9 mouse cellular contexts compared by ENCODE assay signal in the genomic region with DNA sequence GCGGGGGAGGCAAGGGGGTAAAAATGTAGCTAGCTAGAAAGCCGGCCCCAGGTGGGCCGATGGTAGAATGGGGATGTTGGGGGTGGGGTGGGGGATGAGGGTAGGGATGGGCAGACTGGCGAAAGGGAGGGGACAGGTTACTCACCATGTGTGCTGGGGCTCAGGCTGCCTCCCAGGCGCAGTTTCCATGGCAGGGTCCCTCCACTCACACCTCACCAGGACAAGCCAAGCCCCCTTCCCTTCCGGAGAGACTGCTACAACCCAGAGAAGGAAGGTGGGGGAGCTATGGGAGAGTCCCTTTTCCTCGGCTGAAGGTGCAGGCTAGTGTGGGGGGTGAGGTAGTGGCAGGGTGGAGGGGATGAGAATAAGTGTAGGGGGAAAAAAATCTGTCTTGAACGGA. TPM values are rescaled to one million over a fixed set of nuclear protein-coding genes. Genes with fewer than 3 reads are reported as not detected.
DNase-seq lines count a peak whose midpoint lies in the region; ATAC-seq and TF ChIP-seq lines count a peak whose summit lies in the region.
"Had no signal": no experiment of that assay in that cellular context is flagged by ENCODE, and none has a peak within 500 bp of the region (broad histone marks: within the 10 kb centered on the region; RNA-seq: fewer than 3 reads in every experiment).

No protein-coding gene starts in this region.

- peaks cover 41% of the 10 kb centered on the region for H3K27me3 ChIP-seq in intestine, postnatal 0 days (replicated peaks; ENCODE audit: control insufficient read depth, insufficient read depth, low read length)
- peaks cover 6% of the 10 kb centered on the region; the same call in 1 of the 2 replicates for H3K27me3 ChIP-seq in stomach, postnatal 0 days (ENCODE audit: control insufficient read depth, insufficient read depth, low read length)

- H3K4me1 ChIP-seq in intestine, postnatal 0 days (replicated peaks; ENCODE audit: control insufficient read depth, insufficient read depth, low read length) = 0 out of 2 replicates have a peak, but pooled peaks cover 9% of the 10 kb centered on the region
- peaks cover 4% of the 10 kb centered on the region; the same call in 1 of the 2 replicates for H3K4me1 ChIP-seq in stomach, postnatal 0 days (replicated peaks; ENCODE audit: control insufficient read depth, insufficient read depth)

- peak overlapping the region; percentile 95 for H3K4me2 ChIP-seq in intestine, postnatal 0 days (replicated peaks; ENCODE audit: low read depth)
- peak overlapping the region; percentile 100 for H3K4me2 ChIP-seq in stomach, postnatal 0 days (replicated peaks; ENCODE audit: low read depth)

- TF ChIP-seq CTCF in intestine, postnatal 0 days (IDR thresholded peaks at IDR 0.05; ENCODE audit: low read depth) = no peak
- no peak for TF ChIP-seq CTCF in stomach, postnatal 0 days (IDR thresholded peaks at IDR 0.05; ENCODE audit: low read depth)

- no peak overlapping the region for H3K27ac ChIP-seq in intestine, postnatal 0 days (ENCODE audit: low read depth, low read length)
- no peak overlapping the region for H3K27ac ChIP-seq in stomach, postnatal 0 days (replicated peaks)

- no peaks in the 10 kb centered on the region for H3K9me3 ChIP-seq in intestine, postnatal 0 days (ENCODE audit: control insufficient read depth)
- no peaks in the 10 kb centered on the region for H3K9me3 ChIP-seq in stomach, postnatal 0 days (ENCODE audit: control insufficient read depth, low read length)

- H3K9ac ChIP-seq in intestine, postnatal 0 days (ENCODE audit: low read depth, low read length) = no peak overlapping the region
- no peak overlapping the region for H3K9ac ChIP-seq in stomach, postnatal 0 days (ENCODE audit: low read length)

- H3K36me3 ChIP-seq in intestine, postnatal 0 days (ENCODE audit: control insufficient read depth, insufficient read depth) = no peaks in the 10 kb centered on the region
- H3K36me3 ChIP-seq in stomach, postnatal 0 days (ENCODE audit: control insufficient read depth, insufficient read depth, low read length) = no peaks in the 10 kb centered on the region

- peak; percentile 28; the same call in 1 of the 2 replicates for ATAC-seq in intestine, postnatal 0 days
- ATAC-seq in stomach, postnatal 0 days (ENCODE audit: low FRiP score, low TSS enrichment) = no peak

- 4% methylated on average over 8 of the region's 8 CpGs for WGBS in intestine, postnatal 0 days
- WGBS in stomach, postnatal 0 days = 2% methylated on average over 8 of the region's 8 CpGs

- peak overlapping the region; percentile 51 for H3K4me3 ChIP-seq in intestine, postnatal 0 days (ENCODE audit: low read depth, low read length)
- H3K4me3 ChIP-seq in stomach, postnatal 0 days (ENCODE audit: low read depth, low read length) = peak overlapping the region; percentile 57

- no peak for TF ChIP-seq EP300 in stomach, postnatal 0 days (optimal IDR thresholded peaks at IDR 0.05)

- peak; percentile 44 to 57 for DNase-seq in cerebellum, adult 18-20 months
- DNase-seq in cerebellum, adult 11 months = no peak
- peak; percentile 37 for DNase-seq in retina, postnatal 1 day
- DNase-seq in retina, embryonic 14.5 days (ENCODE audit: low spot score) = no peak
- DNase-seq in stomach, postnatal 0 days (ENCODE audit: low spot score) = no peak
- no peak for DNase-seq in MN1 (ENCODE audit: low spot score)
- no peak for DNase-seq in lung, postnatal 4 days
- DNase-seq: kidney, adult 9 months had no signal

RNA-seq across cellular contexts. Expression of gene Jph4, which starts 0.9 kb away (rescaled TPM):
- polyA plus RNA-seq in intestine, postnatal 0 days (2015; fragmentation: Nextera tagmentation; extraction: Ambion mirVana) = 0.90 and 0.93 TPM in 2 replicates
- polyA plus RNA-seq in stomach, postnatal 0 days (2015; fragmentation: Nextera tagmentation; extraction: Ambion mirVana) = 0.82 and 1.0 TPM in 2 replicates

RNA-seq across cellular contexts. Expression of gene Ap1g2, which starts 9.5 kb away (rescaled TPM):
- 75.3 and 81.5 TPM in 2 replicates for polyA plus RNA-seq in intestine, postnatal 0 days (2015; fragmentation: Nextera tagmentation; extraction: Ambion mirVana)
- polyA plus RNA-seq in stomach, postnatal 0 days (2015; fragmentation: Nextera tagmentation; extraction: Ambion mirVana) = 26.4 and 31.0 TPM in 2 replicates

RNA-seq across cellular contexts. Expression of gene Thtpa, which starts 21.3 kb away (rescaled TPM):
- polyA plus RNA-seq in intestine, postnatal 0 days (2015; fragmentation: Nextera tagmentation; extraction: Ambion mirVana) = 7.5 and 8.8 TPM in 2 replicates
- polyA plus RNA-seq in stomach, postnatal 0 days (2015; fragmentation: Nextera tagmentation; extraction: Ambion mirVana) = 11.5 and 11.8 TPM in 2 replicates

RNA-seq across cellular contexts. Expression of gene Zfhx2, which starts 23.7 kb away (rescaled TPM):
- polyA plus RNA-seq in intestine, postnatal 0 days (2015; fragmentation: Nextera tagmentation; extraction: Ambion mirVana) = 0.87 and 1.1 TPM in 2 replicates
- polyA plus RNA-seq in stomach, postnatal 0 days (2015; fragmentation: Nextera tagmentation; extraction: Ambion mirVana) = 1.0 and 1.3 TPM in 2 replicates

Comparison
In these comparisons a context has a peak if more than half of its experiments do, and no peak if none do; other contexts are left out.
1. DNase-seq: peak in cerebellum, adult 18-20 months (2 of 2) and retina, postnatal 1 day (single experiment); none in cerebellum, adult 11 months (single experiment), retina, embryonic 14.5 days (single experiment), stomach, postnatal 0 days (single experiment), MN1 (single experiment) and lung, postnatal 4 days (0 of 2).